Mouse (Mus musculus) liver, postnatal 0 days (tissue): ENCODE data around the gene Mypop. TPM values are rescaled to one million over a fixed set of nuclear protein-coding genes. Genes with fewer than 3 reads are reported as not detected.

Experiments used
- ATAC-seq: fragments of 200-750 bp; cut with Nextera tagmentation; 2 replicates; pipeline ENCODE4 v1.8.0; 2017; ENCODE audit warnings: mild to moderate bottlenecking, moderate library complexity
- DNase-seq: peaks from one replicate; pipeline ENCODE4 v3.0.0-alpha.2; 2016
- H3K27ac ChIP-seq: fragments of 300-500 bp; sonication (generic); 2 replicates; pipeline ENCODE4 v1.5.1; 2014; ENCODE audit warnings: antibody characterized with exemption, moderate library complexity, mild to moderate bottlenecking, low read depth
- H3K27me3 ChIP-seq: fragments of 300-500 bp; sonication (generic); 2 replicates; pipeline ENCODE4 v1.6.1; 2014; ENCODE audit warnings: low read length, control low read depth, mixed read lengths; ENCODE audit not compliant: insufficient read depth
- H3K36me3 ChIP-seq: fragments of 300-500 bp; sonication (generic); replicated peaks from 2 replicates; pipeline ENCODE4 v1.6.1; 2014; ENCODE audit warnings: mild to moderate bottlenecking, control low read depth, low read length, moderate library complexity, mixed read lengths; ENCODE audit not compliant: insufficient read depth
- H3K4me1 ChIP-seq: fragments of 300-500 bp; sonication (generic); 2 replicates; pipeline ENCODE4 v1.6.1; 2014; ENCODE audit warnings: antibody characterized with exemption, mild to moderate bottlenecking, control low read depth; ENCODE audit not compliant: insufficient read depth
- H3K4me2 ChIP-seq: fragments of 300-500 bp; sonication (generic); 2 replicates; pipeline ENCODE4 v1.6.1; 2014; ENCODE audit warnings: low read depth, mild to moderate bottlenecking, low read length, moderate library complexity, mixed read lengths
- H3K4me3 ChIP-seq: fragments of 300-500 bp; sonication (generic); 2 replicates; pipeline ENCODE4 v1.5.1; 2014; ENCODE audit warnings: low read depth, low read length
- H3K9ac ChIP-seq: fragments of 300-500 bp; sonication (generic); replicated peaks from 2 replicates; pipeline ENCODE4 v1.6.1; 2014; ENCODE audit warnings: mild to moderate bottlenecking, moderate library complexity
- H3K9me3 ChIP-seq: fragments of 300-500 bp; sonication (generic); 2 replicates; pipeline ENCODE4 v1.6.1; 2016; ENCODE audit warnings: mild to moderate bottlenecking, control low read depth, low read length, mixed read lengths
- CTCF ChIP-seq: sonication (generic); IDR thresholded peaks from 2 replicates; pipeline ENCODE4 v1.5.1; 2016; ENCODE audit warnings: antibody characterized with exemption, low read depth
- EP300 ChIP-seq: IDR thresholded peaks from 2 replicates; pipeline ENCODE4 v1.6.1; 2016; ENCODE audit warnings: antibody characterized with exemption, low read depth, mild to moderate bottlenecking
- WGBS: fragments of 180-500 bp; shearing (Covaris S2); extraction: QIAGEN DNeasy Blood & Tissue Kit; methylation state at CpG from one replicate; pipeline ENCODE4 v1.1.7; 2014; ENCODE audit not compliant: insufficient replicate concordance; 5-methylcytosine and 5-hydroxymethylcytosine counted together
- polyA plus RNA-seq: library from polyadenylated mRNA; unstranded; fragments of >200 nt; fragmentation: Nextera tagmentation; extraction: Ambion mirVana; gene quantifications from 2 replicates; pipeline ENCODE4 v1.2.1, GENCODE M21; 2015

Gene Mypop
- polyA plus RNA-seq, 1 experiment from 2014 or later = 0.55 TPM

DNA sequence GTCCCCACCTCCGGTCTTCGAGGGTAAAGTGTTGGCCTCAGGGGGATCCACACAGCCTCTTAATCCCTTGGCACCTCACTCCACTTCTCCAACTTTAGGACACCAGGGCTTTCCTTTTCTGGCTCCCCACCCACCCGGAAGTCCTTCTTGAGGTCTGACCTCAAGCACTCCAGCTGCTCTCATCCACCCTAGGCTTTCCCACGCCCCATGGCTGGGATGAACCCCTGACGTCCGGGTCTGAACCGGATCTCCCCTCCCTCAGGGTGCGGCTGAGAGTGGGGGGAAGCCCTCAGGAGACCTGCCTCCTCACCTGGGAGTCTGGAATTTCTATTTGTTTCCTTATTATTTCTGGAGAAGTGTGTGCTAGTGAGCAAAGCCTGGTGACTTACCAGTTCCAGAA lies 30.0 kb downstream of the Mypop start:
- Histone ChIP-seq H3K4me1 (peaks cover 12% of the 10 kb centered on the region), H3K4me2 (peak overlapping the region; percentile 62), H3K27me3 (peaks cover 16% of the 10 kb centered on the region), H3K9ac (0 out of 2 replicates have a peak overlapping the region, but pooled peaks have one; percentile 5), H3K9me3 (no peaks in the 10 kb centered on the region), H3K36me3 (no peaks in the 10 kb centered on the region), H3K4me3 (peak overlapping the region; percentile 100), H3K27ac (peak overlapping the region; percentile 17; the same call in 1 of the 2 replicates)
- DNase-seq = no peak
- ATAC-seq = no peak
- no peak for TF ChIP-seq EP300
- no peak for TF ChIP-seq CTCF
- 7% methylated on average over 8 of the region's 8 CpGs for WGBS

DNA sequence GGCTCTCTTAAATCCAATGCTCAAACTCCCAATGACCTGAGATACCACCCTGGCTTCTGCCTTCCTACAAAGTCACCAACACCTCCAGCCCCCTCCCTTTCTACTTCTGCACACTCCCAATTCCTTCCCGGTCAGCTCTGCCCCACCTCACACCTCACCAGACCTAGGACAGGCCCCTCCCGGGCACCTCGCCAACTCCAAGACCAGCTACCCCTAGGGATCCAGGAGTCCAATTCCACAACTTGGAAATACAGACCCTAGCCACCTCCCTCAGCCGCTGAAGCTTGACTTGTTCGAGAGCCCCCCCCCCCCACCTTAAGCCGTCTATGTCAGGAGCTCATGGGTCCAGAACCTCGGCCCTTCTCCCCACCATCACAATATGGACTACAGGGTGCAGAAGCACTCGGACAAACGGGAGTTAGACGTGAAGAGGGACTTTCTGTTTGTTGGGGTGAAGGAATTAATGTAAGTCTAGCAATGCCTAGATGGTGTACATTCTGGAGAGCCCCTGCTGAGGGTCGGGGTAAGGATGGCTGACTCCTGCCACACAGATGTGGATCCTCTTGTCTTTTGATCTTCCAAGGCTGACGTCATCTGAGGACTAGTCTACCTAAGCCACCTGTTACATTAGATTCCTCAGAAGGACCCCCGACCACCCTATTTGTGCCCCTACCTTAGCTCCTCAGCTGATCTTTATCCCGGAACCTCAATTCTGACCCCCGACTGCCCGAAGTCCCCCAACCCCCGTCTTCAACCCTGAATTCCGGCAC lies 31.3 kb downstream of the Mypop start:
- peaks cover 16% of the 10 kb centered on the region for H3K27me3 ChIP-seq
- no peaks in the 10 kb centered on the region for H3K36me3 ChIP-seq
- DNase-seq = no peak
- TF ChIP-seq CTCF (no peak), EP300 (no peak)
- no peaks in the 10 kb centered on the region for H3K9me3 ChIP-seq
- H3K9ac ChIP-seq = peak overlapping the region; percentile 70
- no peak for ATAC-seq
- peak overlapping the region; percentile 62 for H3K4me2 ChIP-seq
- 48% methylated on average over 18 of the region's 18 CpGs for WGBS
- H3K4me3 ChIP-seq = peak overlapping the region; percentile 100
- H3K27ac ChIP-seq = peak overlapping the region; percentile 67
- H3K4me1 ChIP-seq = peaks cover 19% of the 10 kb centered on the region

DNA sequence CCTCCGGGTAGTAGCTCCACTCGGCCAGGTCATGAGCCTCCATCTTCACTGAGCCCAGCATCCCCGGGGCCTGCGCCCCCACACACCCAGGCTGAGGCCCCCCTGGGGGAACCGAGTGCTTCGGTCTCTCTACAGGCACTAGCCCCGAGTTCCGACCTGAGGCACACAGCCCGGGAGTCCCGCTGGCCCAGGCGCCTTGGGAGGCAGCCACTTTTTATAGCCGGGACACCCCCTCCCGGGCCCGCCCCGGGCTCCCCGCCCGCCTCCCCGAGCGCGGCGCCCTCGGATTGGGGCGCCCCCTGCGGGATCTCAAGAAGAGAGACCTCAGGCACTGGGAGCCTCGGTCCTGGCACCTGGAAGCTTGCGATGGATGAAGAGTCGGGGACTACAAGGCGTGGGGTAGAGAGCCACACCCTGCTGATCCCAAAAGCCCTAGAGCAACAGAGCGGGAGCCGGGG lies 32.3 kb downstream of the Mypop start, which contains the start of gene Foxa3:
TSS of gene Foxa3 (minus strand) at position 182 of the 458 bp plus-strand sequence.
- peak; percentile 83 for DNase-seq
- H3K27ac ChIP-seq = peak within 1 kb of the TSS; percentile 87
- H3K36me3 ChIP-seq = no peaks in the 10 kb centered on the region

DNA sequence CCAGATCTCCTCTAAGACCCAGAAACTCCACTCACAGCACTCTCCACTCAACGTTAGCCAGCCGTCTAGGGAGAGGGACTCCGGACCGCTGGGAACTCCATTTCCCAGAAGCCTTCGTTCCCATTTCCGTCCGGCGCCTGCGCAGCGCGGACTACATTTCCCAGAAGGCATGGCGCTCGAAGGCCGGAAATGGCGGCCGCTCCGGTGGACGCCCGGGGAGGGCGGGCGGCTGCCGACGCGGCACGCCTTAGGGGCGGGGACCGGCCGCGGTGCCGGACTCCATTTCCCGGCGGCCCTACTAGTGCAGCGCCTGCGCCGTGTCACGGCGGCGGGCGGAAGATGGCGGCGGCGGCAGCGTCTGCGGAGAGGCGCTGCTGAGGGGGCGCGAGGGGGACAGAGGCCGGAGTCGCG lies 33.1 kb downstream of the Mypop start, which contains the start of gene Sympk:
TSS of gene Sympk (plus strand) at position 282 of the 411 bp plus-strand sequence.
- peaks cover 16% of the 10 kb centered on the region for H3K27me3 ChIP-seq
- peaks cover 4% of the 10 kb centered on the region; the same call in 1 of the 2 replicates for H3K36me3 ChIP-seq
- H3K4me1 ChIP-seq = peaks cover 24% of the 10 kb centered on the region
- no peaks in the 10 kb centered on the region for H3K9me3 ChIP-seq
- peak; percentile 91 for ATAC-seq
- peak within 1 kb of the TSS; percentile 97 for H3K9ac ChIP-seq
- no peak for TF ChIP-seq CTCF
- H3K4me2 ChIP-seq = peak within 1 kb of the TSS; percentile 98
- peak; percentile 96 for DNase-seq
- peak within 1 kb of the TSS; percentile 87 for H3K27ac ChIP-seq
- WGBS = under 1% methylated on average over 34 of the region's 50 CpGs
- H3K4me3 ChIP-seq = peak within 1 kb of the TSS; percentile 100

More for the DNA sequence above, 32.3 kb downstream of the Mypop start, which contains the start of gene Foxa3:
- Histone ChIP-seq H3K9ac (peak within 1 kb of the TSS; percentile 97), H3K27me3 (peaks cover 16% of the 10 kb centered on the region), H3K4me2 (peak within 1 kb of the TSS; percentile 98), H3K4me1 (peaks cover 24% of the 10 kb centered on the region), H3K9me3 (no peaks in the 10 kb centered on the region), H3K4me3 (peak within 1 kb of the TSS; percentile 100)
- 2% methylated on average over 29 of the region's 30 CpGs for WGBS
- ATAC-seq = peak; percentile 65
- no peak; the same call in 1 of the 2 replicates for TF ChIP-seq EP300
- TF ChIP-seq CTCF = peak; percentile 64

DNA sequence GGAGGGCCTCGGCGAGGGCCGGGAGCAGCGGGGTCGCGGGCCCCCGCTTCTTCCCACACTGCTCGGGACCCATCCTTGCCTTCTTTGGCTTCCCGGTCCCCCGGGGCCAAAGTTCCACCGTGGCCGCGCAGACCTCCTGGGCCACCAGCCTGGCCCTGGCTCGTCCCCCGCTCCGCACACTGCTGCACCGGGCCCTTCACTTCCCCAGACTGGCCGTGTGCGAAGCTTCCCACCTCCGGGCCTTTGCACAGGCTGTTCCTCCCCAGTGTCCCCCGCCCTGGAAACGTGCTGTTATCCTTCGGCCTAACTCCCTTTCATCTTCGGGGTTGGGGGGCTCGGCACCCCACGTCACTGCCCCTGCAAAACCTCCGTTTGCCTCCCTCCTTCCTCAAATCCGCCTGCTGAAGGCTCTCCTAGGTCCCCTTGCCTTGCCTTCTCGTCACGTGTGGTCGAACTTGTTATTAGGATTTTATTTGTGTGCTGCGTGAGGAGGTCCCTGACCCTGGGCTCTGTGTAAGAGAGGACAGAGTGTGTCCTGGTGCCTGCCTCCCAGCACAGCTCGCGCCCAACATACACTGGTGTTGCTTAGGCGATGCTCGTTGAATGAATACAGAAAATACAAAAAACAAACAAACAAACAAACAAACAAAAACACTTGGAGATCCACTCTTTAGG lies 33.7 kb downstream of the Mypop start:
- peak; percentile 57 for DNase-seq
- H3K27ac ChIP-seq = peak overlapping the region; percentile 87
- peak; percentile 43 for ATAC-seq

DNA sequence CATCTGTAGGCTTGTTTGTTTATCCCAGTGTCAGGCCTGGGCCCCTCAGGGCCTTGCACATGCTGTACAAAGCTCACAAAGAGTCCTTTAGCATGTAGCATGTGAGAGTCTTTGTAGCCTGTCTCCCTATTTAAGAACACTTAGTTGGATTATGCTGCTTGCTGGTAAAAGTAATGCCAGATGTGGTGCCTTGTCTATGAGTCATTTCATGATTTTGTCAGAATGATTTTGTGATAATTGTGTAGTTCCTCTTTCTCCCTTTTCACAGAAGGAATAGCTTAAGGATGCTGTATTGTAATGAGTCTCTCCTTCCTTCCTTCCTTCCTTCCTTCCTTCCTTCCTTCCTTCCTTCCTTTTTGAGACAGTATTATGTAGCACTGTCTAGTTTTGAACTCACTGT lies 37.0 kb downstream of the Mypop start:
- Histone ChIP-seq H3K36me3 (peaks cover 34% of the 10 kb centered on the region), H3K27me3 (peaks cover 8% of the 10 kb centered on the region), H3K27ac (no peak overlapping the region), H3K4me2 (no peak overlapping the region), H3K9ac (no peak overlapping the region), H3K9me3 (no peaks in the 10 kb centered on the region), H3K4me3 (no peak overlapping the region), H3K4me1 (peaks cover 24% of the 10 kb centered on the region)
- no peak for DNase-seq
- ATAC-seq = no peak
- TF ChIP-seq EP300 (no peak), CTCF (no peak)

More for the DNA sequence above, 33.7 kb downstream of the Mypop start:
- Histone ChIP-seq H3K27me3 (peaks cover 16% of the 10 kb centered on the region), H3K4me2 (peak overlapping the region; percentile 98), H3K36me3 (peaks cover 10% of the 10 kb centered on the region), H3K4me1 (peaks cover 24% of the 10 kb centered on the region), H3K9me3 (no peaks in the 10 kb centered on the region), H3K9ac (peak overlapping the region; percentile 97), H3K4me3 (peak overlapping the region; percentile 100)
- TF ChIP-seq CTCF (no peak), EP300 (no peak)
- WGBS = 3% methylated on average over 32 of the region's 36 CpGs
